Mouse (Mus musculus): ENCODE measurements at regions not wholly inside any gene's neighbourhood (a gene's known extent, or its start where the extent isn't known, plus 50 kb on each side); places are given as distances from the start of the nearest gene placed in this dataset.

GRCm38 (mm10) chr16:31591565-31591964 lies 71.7 kb upstream of the Dlg1 start:
- TF ChIP-seq CTCF (IDR thresholded peaks at IDR 0.05; ENCODE audit: low read depth) (no peak), EP300 (IDR thresholded peaks at IDR 0.05; ENCODE audit: low read depth) (no peak)

Data from heart, postnatal 0 days (tissue).